Mouse (Mus musculus) midbrain, embryonic 14.5 days (tissue): ENCODE measurements around the gene Jakmip3. TPM values are rescaled to one million over a fixed set of nuclear protein-coding genes. Genes with fewer than 3 reads are reported as not detected.

Experiments
- ATAC-seq: fragments of 200-750 bp; cut with Nextera tagmentation; 2 replicates; pipeline ENCODE4 v1.8.0; 2017; ENCODE audit warnings: moderate number of reproducible peaks, moderate library complexity; ENCODE audit not compliant: low FRiP score, low TSS enrichment
- DNase-seq: peaks from one replicate; pipeline ENCODE4 v3.0.0-alpha.2; 2015
- H3K27ac ChIP-seq: fragments of 300-500 bp; sonication (generic); replicated peaks from 2 replicates; pipeline ENCODE4 v1.5.1; 2014; ENCODE audit warnings: mild to moderate bottlenecking, low read depth, low read length, moderate library complexity
- H3K27me3 ChIP-seq: fragments of 300-500 bp; sonication (generic); 2 replicates; pipeline ENCODE4 v1.6.1; 2014; ENCODE audit warnings: low read length, control low read depth, mixed read lengths; ENCODE audit not compliant: control insufficient read depth, insufficient read depth
- H3K36me3 ChIP-seq: fragments of 300-500 bp; sonication (generic); 2 replicates; pipeline ENCODE4 v1.6.1; 2014; ENCODE audit warnings: low read length, control low read depth; ENCODE audit not compliant: control insufficient read depth, insufficient read depth
- H3K4me1 ChIP-seq: fragments of 300-500 bp; sonication (generic); 2 replicates; pipeline ENCODE4 v1.6.1; 2014; ENCODE audit warnings: mild to moderate bottlenecking, antibody characterized with exemption, low read length, control low read depth; ENCODE audit not compliant: control insufficient read depth, insufficient read depth
- H3K4me2 ChIP-seq: fragments of 300-500 bp; sonication (generic); 2 replicates; pipeline ENCODE4 v1.6.1; 2014; ENCODE audit warnings: mild to moderate bottlenecking, low read length, moderate library complexity
- H3K4me3 ChIP-seq: fragments of 300-500 bp; sonication (generic); replicated peaks from 2 replicates; pipeline ENCODE4 v1.5.1; 2014; ENCODE audit warnings: low read depth, low read length
- H3K9ac ChIP-seq: fragments of 300-500 bp; sonication (generic); replicated peaks from 2 replicates; pipeline ENCODE4 v1.6.1; 2014; ENCODE audit warnings: mild to moderate bottlenecking, low read length, moderate library complexity
- H3K9me3 ChIP-seq: fragments of 300-500 bp; sonication (generic); 2 replicates; pipeline ENCODE4 v1.6.1; 2016; ENCODE audit warnings: low read length, control low read depth, mixed read lengths; ENCODE audit not compliant: control insufficient read depth
- WGBS: fragments of 180-500 bp; shearing (Covaris S2); extraction: QIAGEN DNeasy Blood & Tissue Kit; methylation state at CpG from one replicate; pipeline ENCODE4 v1.1.7; 2014; 5-methylcytosine and 5-hydroxymethylcytosine counted together
- polyA plus RNA-seq: library from polyadenylated mRNA; unstranded; fragments of >200 nt; fragmentation: Nextera tagmentation; extraction: Ambion mirVana; gene quantifications from 2 replicates; pipeline ENCODE4 v1.2.1, GENCODE M21; 2014

Jakmip3 gene
- polyA plus RNA-seq, 1 experiment from 2014 or later, result 5.4 TPM

DNA sequence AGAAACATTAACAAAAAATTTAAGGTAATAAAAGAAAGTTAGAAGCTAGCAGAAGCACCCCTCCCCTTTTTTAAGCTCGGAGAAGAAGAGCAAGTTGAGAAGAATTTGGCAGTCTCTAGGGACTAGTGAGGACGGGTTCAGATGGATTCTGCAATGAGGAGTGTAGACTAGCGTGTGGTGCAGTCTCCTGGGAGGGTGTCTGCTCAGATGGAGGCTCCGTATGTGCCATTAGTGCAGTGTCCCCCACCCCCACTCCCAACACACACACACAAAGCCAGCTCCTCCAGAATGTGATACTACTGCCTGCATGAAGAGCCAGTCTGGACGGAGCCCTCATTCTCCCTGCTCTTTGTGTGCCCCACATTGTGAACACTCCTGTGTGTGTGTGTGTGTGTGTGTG is 140.6 kb downstream of the Jakmip3 start:
- H3K4me3 ChIP-seq, result no peak overlapping the region
- no peak overlapping the region for H3K4me2 ChIP-seq
- no peaks in the 10 kb centered on the region for H3K27me3 ChIP-seq
- H3K9ac ChIP-seq, result no peak overlapping the region
- no peaks in the 10 kb centered on the region for H3K36me3 ChIP-seq
- DNase-seq, result no peak
- no peak for ATAC-seq
- H3K9me3 ChIP-seq, result no peaks in the 10 kb centered on the region
- no peak overlapping the region for H3K27ac ChIP-seq
- 61% methylated on average over 5 of the region's 5 CpGs for WGBS
- H3K4me1 ChIP-seq, result peaks cover 21% of the 10 kb centered on the region

- H3K4me2 ChIP-seq, result no peak overlapping the region
- H3K4me3 ChIP-seq, result no peak overlapping the region
- no peaks in the 10 kb centered on the region for H3K27me3 ChIP-seq
- ATAC-seq, result no peak
- peaks cover 18% of the 10 kb centered on the region for H3K4me1 ChIP-seq
- H3K9ac ChIP-seq, result no peak overlapping the region
- H3K9me3 ChIP-seq, result no peaks in the 10 kb centered on the region
- no peaks in the 10 kb centered on the region for H3K36me3 ChIP-seq
- WGBS, result 59% methylated on average over 8 of the region's 8 CpGs
- no peak overlapping the region for H3K27ac ChIP-seq
- DNase-seq, result no peak
Observed at GRCm38 (mm10) chr7:139082281-139082680, 141.8 kb downstream of the Jakmip3 start.

DNA sequence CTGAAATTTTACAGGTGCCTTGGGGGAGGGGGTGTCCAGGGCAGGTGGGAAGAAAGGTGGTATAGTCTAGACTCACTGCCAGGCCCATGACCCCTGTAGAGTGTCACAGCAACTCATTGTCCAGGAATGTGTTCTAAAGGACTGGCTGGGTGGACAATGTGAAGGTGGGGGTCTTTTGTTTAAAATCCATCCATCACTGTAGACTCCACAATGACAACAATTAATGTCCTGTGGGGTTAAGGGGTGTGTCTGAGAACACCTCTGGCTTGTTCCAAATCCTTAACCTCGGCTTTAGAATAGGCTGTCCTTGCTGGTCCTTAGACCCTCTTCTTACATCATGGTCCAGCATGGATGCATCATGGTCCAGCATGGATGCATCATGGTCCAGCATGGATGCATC is 143.8 kb downstream of the Jakmip3 start:
- ATAC-seq, result no peak

GRCm38 (mm10) chr7:139085629-139086194 is 145.2 kb downstream of the Jakmip3 start, which contains the start of gene Dpysl4:
Gene Dpysl4 (plus strand): TSS chr7:139086001.
- H3K4me3 ChIP-seq, result peak within 1 kb of the TSS; percentile 85
- peak within 1 kb of the TSS; percentile 98 for H3K9ac ChIP-seq
- ATAC-seq (peak; percentile 87), DNase-seq (peak; percentile 95)
- no peaks in the 10 kb centered on the region for H3K9me3 ChIP-seq
- no peaks in the 10 kb centered on the region for H3K27me3 ChIP-seq
- peaks cover 16% of the 10 kb centered on the region for H3K36me3 ChIP-seq
- peak within 1 kb of the TSS; percentile 85 for H3K4me2 ChIP-seq
- peak within 1 kb of the TSS; percentile 89 for H3K27ac ChIP-seq
- H3K4me1 ChIP-seq, result peaks cover 23% of the 10 kb centered on the region
- WGBS, result 6% methylated on average over 32 of the region's 32 CpGs

More for the DNA sequence above, 143.8 kb downstream of the Jakmip3 start:
- Histone ChIP-seq H3K4me1 (peaks cover 23% of the 10 kb centered on the region), H3K4me2 (no peak overlapping the region), H3K4me3 (no peak overlapping the region), H3K36me3 (0 out of 2 replicates have a peak, but pooled peaks cover 3% of the 10 kb centered on the region), H3K9me3 (no peaks in the 10 kb centered on the region), H3K27ac (no peak overlapping the region), H3K27me3 (no peaks in the 10 kb centered on the region), H3K9ac (no peak overlapping the region)
- 62% methylated on average over 1 of the region's 1 CpGs for WGBS
- no peak for DNase-seq

DNA sequence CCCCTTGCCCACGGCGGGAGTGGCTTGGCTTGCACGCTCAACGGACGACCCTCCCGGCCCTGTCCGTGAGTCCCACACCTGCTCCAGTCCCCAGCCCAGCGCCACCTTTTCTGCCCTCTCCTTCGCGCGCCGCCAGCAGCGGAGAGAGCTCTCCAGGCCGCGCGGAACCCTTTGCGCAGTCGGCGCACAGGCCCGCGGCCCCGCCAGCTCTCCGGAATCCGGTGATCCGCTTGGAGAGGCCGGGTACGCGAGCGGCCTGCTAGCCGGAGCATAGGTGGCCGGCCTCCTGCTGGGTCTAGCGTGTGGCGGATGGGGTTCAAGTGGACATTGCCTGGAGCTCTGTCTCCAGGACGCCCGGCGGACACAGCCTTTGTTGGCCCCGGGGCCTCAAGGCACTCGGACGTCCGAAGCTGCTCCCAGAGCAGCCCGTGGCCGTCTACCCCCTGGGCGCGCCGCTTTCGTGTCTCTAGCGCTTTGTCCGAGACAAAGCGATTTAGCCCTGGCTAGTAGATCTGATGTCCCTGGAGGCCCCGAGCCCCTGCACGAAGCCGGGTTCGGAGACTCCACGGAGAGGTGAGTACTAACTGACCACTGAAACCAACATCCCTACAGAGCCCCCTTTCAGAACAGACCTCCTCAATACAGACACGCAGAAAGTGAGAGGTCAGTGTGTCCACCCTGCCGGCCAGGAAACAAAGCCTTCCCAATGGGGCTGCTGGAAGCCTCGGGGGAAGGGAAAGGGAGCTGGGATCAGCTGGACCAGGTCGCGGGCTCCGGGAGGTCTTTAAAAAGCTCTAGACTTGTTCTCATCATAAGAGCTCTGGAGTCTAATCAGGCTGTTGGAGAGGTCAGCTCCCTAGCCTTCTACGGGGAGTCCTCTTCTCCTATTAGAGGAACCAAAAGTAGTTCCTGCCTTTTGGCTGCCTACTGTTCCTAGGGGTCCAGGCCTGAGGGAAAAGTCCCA is 145.9 kb downstream of the Jakmip3 start:
- H3K4me1 ChIP-seq, result peaks cover 23% of the 10 kb centered on the region
- H3K9ac ChIP-seq, result peak overlapping the region; percentile 98
- H3K36me3 ChIP-seq, result peaks cover 24% of the 10 kb centered on the region
- peak overlapping the region; percentile 89 for H3K27ac ChIP-seq
- DNase-seq (peak; percentile 79), ATAC-seq (peak; percentile 70)
- under 1% methylated on average over 61 of the region's 61 CpGs for WGBS
- H3K27me3 ChIP-seq, result no peaks in the 10 kb centered on the region
- H3K4me3 ChIP-seq, result peak overlapping the region; percentile 85
- H3K9me3 ChIP-seq, result no peaks in the 10 kb centered on the region
- H3K4me2 ChIP-seq, result peak overlapping the region; percentile 85

DNA sequence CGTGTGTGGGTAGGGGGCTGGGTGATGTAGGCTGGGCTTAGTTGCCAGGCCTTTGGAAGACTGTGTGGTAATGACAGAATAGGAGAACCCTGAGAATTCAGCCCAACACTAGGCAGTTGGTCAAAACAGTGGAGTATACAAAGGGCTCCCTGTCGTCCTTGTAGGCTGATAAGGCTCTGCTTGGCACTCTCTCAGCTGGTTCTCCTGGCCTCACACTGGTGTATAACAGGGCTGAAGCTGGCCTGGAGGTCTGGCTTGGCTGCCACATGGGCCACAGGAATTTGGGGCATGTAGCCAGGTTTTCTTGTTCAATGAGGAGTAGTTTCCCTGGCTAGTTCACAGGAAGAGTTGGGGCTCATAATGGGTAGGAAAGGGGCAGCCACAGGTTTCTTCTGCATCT is 147.3 kb downstream of the Jakmip3 start:
- peaks cover 23% of the 10 kb centered on the region for H3K4me1 ChIP-seq
- 69% methylated on average over 2 of the region's 2 CpGs for WGBS

GRCm38 (mm10) chr7:139089892-139090874 is 149.7 kb downstream of the Jakmip3 start:
- no peaks in the 10 kb centered on the region for H3K9me3 ChIP-seq
- peaks cover 58% of the 10 kb centered on the region for H3K36me3 ChIP-seq
- ATAC-seq (no peak), DNase-seq (no peak)
- H3K4me2 ChIP-seq, result no peak overlapping the region
- no peaks in the 10 kb centered on the region for H3K27me3 ChIP-seq
- no peak overlapping the region for H3K4me3 ChIP-seq
- H3K4me1 ChIP-seq, result peaks cover 23% of the 10 kb centered on the region
- WGBS, result 84% methylated on average over 12 of the region's 12 CpGs
- no peak overlapping the region for H3K9ac ChIP-seq
- no peak overlapping the region for H3K27ac ChIP-seq

More for the DNA sequence above, 147.3 kb downstream of the Jakmip3 start:
- Histone ChIP-seq H3K27me3 (no peaks in the 10 kb centered on the region), H3K9ac (peak overlapping the region; percentile 98; the same call in 1 of the 2 replicates), H3K4me2 (peak overlapping the region; percentile 85), H3K9me3 (no peaks in the 10 kb centered on the region), H3K4me3 (peak overlapping the region; percentile 85), H3K27ac (no peak overlapping the region), H3K36me3 (peaks cover 37% of the 10 kb centered on the region)
- DNase-seq, result no peak
- no peak for ATAC-seq

DNA sequence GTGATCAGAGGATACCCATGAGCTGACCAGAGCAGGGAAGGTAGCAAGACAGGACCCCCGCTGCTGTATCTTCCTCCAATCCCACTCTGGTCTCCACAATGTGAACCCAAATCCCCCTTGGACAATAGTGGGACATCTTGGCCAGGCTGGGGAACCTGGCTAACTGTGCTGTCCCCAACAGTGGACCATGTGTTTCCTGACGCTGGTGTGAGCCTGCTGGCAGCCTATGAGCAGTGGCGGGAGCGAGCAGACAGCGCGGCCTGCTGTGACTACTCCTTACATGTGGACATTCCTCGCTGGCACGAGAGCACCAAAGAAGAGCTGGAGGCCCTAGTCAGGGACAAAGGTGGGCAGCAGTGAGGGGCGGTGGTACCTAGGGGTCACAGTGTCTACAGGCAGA is 151.2 kb downstream of the Jakmip3 start:
- Histone ChIP-seq H3K9ac (no peak overlapping the region), H3K36me3 (peaks cover 73% of the 10 kb centered on the region), H3K27me3 (no peaks in the 10 kb centered on the region), H3K27ac (no peak overlapping the region), H3K4me2 (no peak overlapping the region), H3K9me3 (no peaks in the 10 kb centered on the region), H3K4me3 (no peak overlapping the region), H3K4me1 (peaks cover 23% of the 10 kb centered on the region)
- WGBS, result 90% methylated on average over 9 of the region's 9 CpGs
- no peak for ATAC-seq
- DNase-seq, result no peak
